Mouse (Mus musculus) ES-Bruce4 (cell line): ENCODE results near the gene Elf2.

Experiments
- CTCF ChIP-seq: IDR thresholded peaks from one replicate; pipeline ENCODE4 v1.8.1; 2011; ENCODE audit warnings: low read depth, low read length
- POLR2A ChIP-seq: IDR thresholded peaks from one replicate; pipeline ENCODE4 v1.8.1; 2011; ENCODE audit warnings: low read length; ENCODE audit not compliant: insufficient read depth

GRCm38 (mm10) chr3:51225226-51225750 lies 115.2 kb downstream of the Elf2 start:
- no peak for TF ChIP-seq CTCF
- TF ChIP-seq POLR2A: no peak
